Mouse (Mus musculus) embryo, embryonic 10 days (tissue): ENCODE results near the gene Akr1e1.
A peak's percentile ranks its signal among the peaks of the same experiment; 100 is the strongest.
"Not testable (repeated sequence)": the region's sequence is repeated elsewhere in the genome, so short reads cannot be mapped to it uniquely, and the experiment has no call there.

Experiments
- DNase-seq: peaks from one replicate; pipeline ENCODE4 v3.0.0-alpha.2; 2015; ENCODE audit warnings: low spot score

The Akr1e1 gene

GRCm38 (mm10) chr13:4608961-4609409 lies at the start of gene Akr1e1:
Gene Akr1e1, minus strand, starts transcription at chr13:4609174.
- peak; percentile 95 for DNase-seq

- DNase-seq = no peak
These were observed 49.4 kb upstream of the Akr1e1 start for GRCm38 (mm10) chr13:4658346-4658745.

GRCm38 (mm10) chr13:4656277-4657146 lies 47.5 kb upstream of the Akr1e1 start:
- DNase-seq = no peak

GRCm38 (mm10) chr13:4650190-4650589 lies 41.2 kb upstream of the Akr1e1 start:
- DNase-seq = no peak

- DNase-seq = no peak
These were observed 36.3 kb upstream of the Akr1e1 start for GRCm38 (mm10) chr13:4645248-4645647.

- peak; percentile 17 for DNase-seq
These were observed 1.9 kb upstream of the Akr1e1 start for GRCm38 (mm10) chr13:4610902-4611301.

- no peak for DNase-seq
These were observed 444 bp downstream of the Akr1e1 start for GRCm38 (mm10) chr13:4608530-4608929.

- no peak for DNase-seq
These were observed 2.2 kb downstream of the Akr1e1 start for GRCm38 (mm10) chr13:4606821-4607220.

GRCm38 (mm10) chr13:4603431-4603830 lies 5.5 kb downstream of the Akr1e1 start:
- DNase-seq = not testable (repeated sequence)

GRCm38 (mm10) chr13:4576921-4577320 lies 32.1 kb downstream of the Akr1e1 start:
- no peak for DNase-seq

GRCm38 (mm10) chr13:4573871-4574270 lies 35.1 kb downstream of the Akr1e1 start, which contains the start of gene Akr1c21:
Gene Akr1c21, plus strand, starts transcription at chr13:4574075.
- DNase-seq = no peak

- DNase-seq = no peak
These were observed 43.0 kb downstream of the Akr1e1 start for GRCm38 (mm10) chr13:4565996-4566395.

- DNase-seq = no peak
These were observed 48.5 kb downstream of the Akr1e1 start for GRCm38 (mm10) chr13:4560500-4560899.

GRCm38 (mm10) chr13:4559143-4559542 lies 49.8 kb downstream of the Akr1e1 start:
- DNase-seq = no peak
